In the genomic region with DNA sequence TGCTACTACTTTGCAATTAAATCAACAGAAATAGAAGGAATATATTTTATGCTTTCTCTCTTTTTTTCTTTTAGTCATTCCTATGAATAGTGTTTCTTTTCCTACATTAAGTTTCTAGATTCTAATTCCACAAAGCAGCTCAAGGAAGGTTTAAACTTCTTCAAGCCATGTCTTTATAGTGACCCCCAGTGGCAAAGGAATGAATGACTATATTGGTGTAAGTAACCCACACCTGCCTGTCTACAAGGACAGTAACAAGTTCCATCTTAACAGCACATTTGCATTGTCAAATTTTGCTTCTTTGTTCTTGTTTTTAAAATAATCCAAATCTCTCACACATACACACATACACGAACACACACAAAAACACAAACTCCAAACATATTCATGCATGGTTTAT, we compare ENCODE assay signal across 8 mouse cellular contexts.
DNase-seq lines count a peak whose midpoint lies in the region; ATAC-seq lines count a peak whose summit lies in the region.

No protein-coding gene starts in this region.

- H3K27me3 ChIP-seq in hindbrain, embryonic 16.5 days (replicated peaks; ENCODE audit: control insufficient read depth, insufficient read depth, low read length), result no peaks in the 10 kb centered on the region
- H3K27me3 ChIP-seq in neural tube, embryonic 13.5 days, result no peaks in the 10 kb centered on the region

- H3K9me3 ChIP-seq in hindbrain, embryonic 16.5 days (ENCODE audit: control insufficient read depth, low read length), result no peaks in the 10 kb centered on the region
- no peaks in the 10 kb centered on the region for H3K9me3 ChIP-seq in neural tube, embryonic 13.5 days

- H3K9ac ChIP-seq in hindbrain, embryonic 16.5 days (ENCODE audit: low read depth, low read length), result no peak overlapping the region
- no peak overlapping the region for H3K9ac ChIP-seq in neural tube, embryonic 13.5 days

- H3K27ac ChIP-seq in hindbrain, embryonic 16.5 days (ENCODE audit: low read depth, low read length), result no peak overlapping the region
- H3K27ac ChIP-seq in neural tube, embryonic 13.5 days (replicated peaks), result no peak overlapping the region

- intact Hi-C loops in gastrocnemius, postnatal 36 days (cut with DNase I), result no loop called here

- DNase-seq in gastrocnemius, adult 18-20 months (ENCODE audit: low spot score), result peak; percentile 65
- DNase-seq in gastrocnemius, postnatal 36 days, result no peak
- peak; percentile 37 for DNase-seq in right cerebral cortex, adult 18-20 months
- no peak for DNase-seq in right cerebral cortex, postnatal 4 days
- DNase-seq in cerebellum, postnatal 4 days (ENCODE audit: low spot score in 2 of 2), result no peak
- no peak for DNase-seq in adrenal gland, postnatal 25 days

- no peaks in the 10 kb centered on the region for H3K4me1 ChIP-seq in hindbrain, embryonic 16.5 days (ENCODE audit: control insufficient read depth, insufficient read depth, low read depth, low read length)
- no peaks in the 10 kb centered on the region; the same call in 1 of the 2 replicates for H3K4me1 ChIP-seq in neural tube, embryonic 13.5 days (replicated peaks)

- WGBS in hindbrain, embryonic 16.5 days, result 25% methylated on average over 1 of the region's 1 CpGs
- WGBS in neural tube, embryonic 13.5 days, result 39% methylated on average over 1 of the region's 1 CpGs

- H3K36me3 ChIP-seq in hindbrain, embryonic 16.5 days (ENCODE audit: control insufficient read depth, insufficient read depth, low read length), result no peaks in the 10 kb centered on the region
- H3K36me3 ChIP-seq in neural tube, embryonic 13.5 days, result no peaks in the 10 kb centered on the region

- ATAC-seq in hindbrain, embryonic 16.5 days, result peak; percentile 61
- ATAC-seq in neural tube, embryonic 13.5 days (ENCODE audit: low read depth), result peak; percentile 76; the same call in 1 of the 2 replicates

- H3K4me2 ChIP-seq in hindbrain, embryonic 16.5 days (ENCODE audit: low read length), result no peak overlapping the region
- no peak overlapping the region for H3K4me2 ChIP-seq in neural tube, embryonic 13.5 days

- H3K4me3 ChIP-seq in hindbrain, embryonic 16.5 days (ENCODE audit: low read length), result no peak overlapping the region
- H3K4me3 ChIP-seq in neural tube, embryonic 13.5 days, result no peak overlapping the region

Comparison
In these comparisons a context has a peak if more than half of its experiments do, and no peak if none do; other contexts are left out.
1. DNase-seq: peak in gastrocnemius, adult 18-20 months (single experiment) and right cerebral cortex, adult 18-20 months (single experiment); none in gastrocnemius, postnatal 36 days (0 of 2), right cerebral cortex, postnatal 4 days (single experiment), cerebellum, postnatal 4 days (0 of 2) and adrenal gland, postnatal 25 days (single experiment).